Mouse (Mus musculus) megakaryocyte-erythroid progenitor cell, adult 5-6 weeks (primary cell): ENCODE data around the gene Unc93b1. TPM values are rescaled to one million over a fixed set of nuclear protein-coding genes. Genes with fewer than 3 reads are reported as not detected.

ENCODE experiments used
- ATAC-seq: replicated peaks from 2 replicates; pipeline ENCODE4 v1.8.0; 2016; ENCODE audit warnings: mild to moderate bottlenecking, inconsistent platforms; ENCODE audit not compliant: severe bottlenecking, poor library complexity, low FRiP score, low TSS enrichment
- total RNA-seq, 2 experiments: library from RNA; stranded (forward) in 1 of 2; stranded (reverse) in 1 of 2; fragments of 200-1000, 215-1000 nt in 1 of 2; fragments of >200 nt in 1 of 2; fragmentation: Nextera tagmentation in 1 of 2; gene quantifications; 2 replicates each; pipeline ENCODE4 v1.2.3; 2014 to 2017

Gene Unc93b1
- 9.1 and 10.4 TPM in 2 replicates for total RNA-seq (2014; fragmentation: Nextera tagmentation)
- 3.9 and 16.4 TPM in 2 replicates for total RNA-seq (2017)

GRCm38 (mm10) chr19:3935032-3935895, at the start of gene Unc93b1:
Unc93b1 (plus strand) TSS chr19:3935186.
- peak; percentile 91 for ATAC-seq

GRCm38 (mm10) chr19:3889096-3889495, 45.9 kb upstream of the Unc93b1 start:
- ATAC-seq, result no peak

GRCm38 (mm10) chr19:3890181-3890580, 44.8 kb upstream of the Unc93b1 start:
- ATAC-seq, result 0 out of 2 replicates have a peak, but pooled peaks have one; percentile 47

- ATAC-seq, result no peak
Measured at GRCm38 (mm10) chr19:3893545-3894116, 41.4 kb upstream of the Unc93b1 start.

GRCm38 (mm10) chr19:3894294-3894693, 40.7 kb upstream of the Unc93b1 start:
- ATAC-seq, result no peak

GRCm38 (mm10) chr19:3895171-3895631, 39.8 kb upstream of the Unc93b1 start:
- no peak for ATAC-seq

GRCm38 (mm10) chr19:3896208-3896607, 38.8 kb upstream of the Unc93b1 start:
- ATAC-seq, result no peak

- ATAC-seq, result no peak
Measured at GRCm38 (mm10) chr19:3897557-3897956, 37.4 kb upstream of the Unc93b1 start.

- ATAC-seq, result no peak
Measured at GRCm38 (mm10) chr19:3898952-3899351, 36.0 kb upstream of the Unc93b1 start.

GRCm38 (mm10) chr19:3899618-3900017, 35.4 kb upstream of the Unc93b1 start:
- no peak for ATAC-seq

GRCm38 (mm10) chr19:3902966-3903365, 32.0 kb upstream of the Unc93b1 start:
- ATAC-seq, result no peak

GRCm38 (mm10) chr19:3903648-3904362, 31.2 kb upstream of the Unc93b1 start:
- no peak for ATAC-seq

GRCm38 (mm10) chr19:3904363-3904675, 30.7 kb upstream of the Unc93b1 start:
- ATAC-seq, result no peak

- ATAC-seq, result no peak
Measured at GRCm38 (mm10) chr19:3905261-3905969, 29.6 kb upstream of the Unc93b1 start.

- ATAC-seq, result peak; percentile 6
Measured at GRCm38 (mm10) chr19:3906326-3906725, 28.7 kb upstream of the Unc93b1 start.

GRCm38 (mm10) chr19:3906795-3907786, 27.9 kb upstream of the Unc93b1 start, which contains the start of gene Tcirg1:
Tcirg1 (minus strand) TSS chr19:3907133.
- ATAC-seq, result peak; percentile 62

- ATAC-seq, result no peak
Measured at GRCm38 (mm10) chr19:3907876-3908660, 26.9 kb upstream of the Unc93b1 start.

GRCm38 (mm10) chr19:3910206-3910605, 24.8 kb upstream of the Unc93b1 start:
- ATAC-seq, result no peak
